Mouse (Mus musculus): ENCODE results near the gene Psme2. TPM values are rescaled to one million over a fixed set of nuclear protein-coding genes. Genes with fewer than 3 reads are reported as not detected.

Psme2 gene
- total and polyA plus RNA-seq, 3 experiments: 467 to 757 (median 684) TPM

GRCm38 (mm10) chr14:55550191-55550590 is 40.7 kb downstream of the Psme2 start:
- no peak overlapping the region for H3K9ac ChIP-seq (ENCODE audit: insufficient read depth, low read depth)
- in situ Hi-C loops (cut with MboI; ENCODE audit: low pct_ligation_motif_present, low pct_unique_long_range_greater_than_20kb, low sequenced_read_pairs) (no loop called here), dilution Hi-C loops (cut with MboI; ENCODE audit: extremely low pct_ligation_motif_present, extremely low pct_unique_long_range_greater_than_20kb, low sequenced_read_pairs) (no loop called here)
- H3K9me3 ChIP-seq (replicated peaks; ENCODE audit: low read length): no peaks in the 10 kb centered on the region
- H3K4me2 ChIP-seq (ENCODE audit: insufficient read depth, low read depth, poor library complexity, severe bottlenecking): no peak overlapping the region
- TF ChIP-seq NELFE (IDR thresholded peaks at IDR 0.05; ENCODE audit: low read depth, low read length): no peak
- TF ChIP-seq TCF12 (IDR thresholded peaks at IDR 0.05; ENCODE audit: low read depth, low read length): no peak
- no peak for TF ChIP-seq USF2 (conservative IDR thresholded peaks at IDR 0.05; ENCODE audit: low read depth, low read length)
- TF ChIP-seq ZC3H11A (IDR thresholded peaks at IDR 0.05; ENCODE audit: low read depth, low read length): no peak
- TF ChIP-seq CTCF (conservative IDR thresholded peaks at IDR 0.05 in 1 of 2, IDR thresholded peaks at IDR 0.05 in 1 of 2; ENCODE audit: low read depth in 2 of 2, low read length in 2 of 2): no peak
- TF ChIP-seq SIN3A (IDR thresholded peaks at IDR 0.05; ENCODE audit: low read length): no peak
- H3K36me3 ChIP-seq (replicated peaks in 1 of 2; ENCODE audit: control insufficient read depth in 1 of 2, insufficient read depth in 1 of 2, low read length in 1 of 2): peaks cover 43 to 62% of the 10 kb centered on the region in 2 experiments
- peaks cover 0 to 17% of the 10 kb centered on the region in 2 experiments; a peak in 2 of 4 replicates for H3K4me1 ChIP-seq (ENCODE audit: control insufficient read depth in 1 of 2, insufficient read depth in 2 of 2)
- H3K27me3 ChIP-seq (replicated peaks): no peaks in the 10 kb centered on the region
- DNase-seq (ENCODE audit: extremely low read depth): no peak
- H3K4me3 ChIP-seq (replicated peaks in 1 of 3; ENCODE audit: low read depth in 2 of 3, low read length in 2 of 3, poor library complexity in 1 of 3): no peak overlapping the region
- no peak overlapping the region for H3K27ac ChIP-seq (ENCODE audit: insufficient read depth, low read depth)
- no peaks in the 10 kb centered on the region for H3K79me2 ChIP-seq (replicated peaks; ENCODE audit: control insufficient read depth, extremely low read depth, insufficient read depth, poor library complexity, severe bottlenecking)

DNA sequence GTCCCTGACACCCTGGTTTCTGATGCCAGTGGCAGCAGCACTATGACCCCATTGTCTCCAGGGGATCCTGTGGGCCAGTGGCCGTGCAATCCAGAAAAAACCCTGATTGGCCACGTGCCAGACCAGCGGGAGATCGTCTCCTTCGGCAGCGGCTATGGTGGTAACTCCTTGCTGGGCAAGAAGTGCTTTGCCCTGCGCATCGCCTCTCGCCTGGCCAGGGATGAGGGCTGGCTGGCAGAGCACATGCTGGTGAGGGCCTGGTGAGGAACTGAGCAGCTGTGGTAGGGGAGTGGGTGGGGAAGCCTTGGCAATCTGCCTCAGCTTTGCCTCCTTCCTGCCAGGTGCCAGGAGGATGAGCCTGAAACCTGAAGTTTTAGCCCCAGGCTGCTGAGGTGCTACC is 46.6 kb downstream of the Psme2 start:
- no peak overlapping the region for H3K27ac ChIP-seq (ENCODE audit: insufficient read depth, low read depth)
- no peak overlapping the region for H3K4me3 ChIP-seq (replicated peaks in 1 of 3; ENCODE audit: low read depth in 2 of 3, low read length in 2 of 3, poor library complexity in 1 of 3)
- DNase-seq (ENCODE audit: extremely low read depth): no peak
- no peak overlapping the region for H3K4me2 ChIP-seq (ENCODE audit: insufficient read depth, low read depth, poor library complexity, severe bottlenecking)
- H3K79me2 ChIP-seq (replicated peaks; ENCODE audit: control insufficient read depth, extremely low read depth, insufficient read depth, poor library complexity, severe bottlenecking): peaks cover 22% of the 10 kb centered on the region
- in situ Hi-C loops (cut with MboI; ENCODE audit: low pct_ligation_motif_present, low pct_unique_long_range_greater_than_20kb, low sequenced_read_pairs): no loop called here
- TF ChIP-seq ZMIZ1 (IDR thresholded peaks at IDR 0.05; ENCODE audit: low read depth, low read length): no peak
- TF ChIP-seq MAFK (IDR thresholded peaks at IDR 0.05; ENCODE audit: insufficient replicate concordance, low read length): no peak
- TF ChIP-seq HCFC1 (IDR thresholded peaks at IDR 0.05; ENCODE audit: low read depth, low read length): no peak
- TF ChIP-seq PAX5 (IDR thresholded peaks at IDR 0.05; ENCODE audit: low read length): no peak
- no peak for TF ChIP-seq RCOR1 (conservative IDR thresholded peaks at IDR 0.05; ENCODE audit: low read depth, low read length)
- no peak for TF ChIP-seq JUND (conservative IDR thresholded peaks at IDR 0.05; ENCODE audit: low read depth, low read length)
- no peak for TF ChIP-seq MAZ (IDR thresholded peaks at IDR 0.05; ENCODE audit: low read depth, low read length)
- TF ChIP-seq MYC (IDR thresholded peaks at IDR 0.05; ENCODE audit: low read depth, low read length): no peak
- TF ChIP-seq MAX (IDR thresholded peaks at IDR 0.05; ENCODE audit: low read length): no peak
- no peak for TF ChIP-seq ETS1 (conservative IDR thresholded peaks at IDR 0.05; ENCODE audit: low read depth, low read length)
- TF ChIP-seq ELF1 (IDR thresholded peaks at IDR 0.05; ENCODE audit: low read depth, low read length): no peak
- TF ChIP-seq GABPA (IDR thresholded peaks at IDR 0.05; ENCODE audit: insufficient replicate concordance, low read depth, low read length): no peak
- no peak for TF ChIP-seq IRF4 (IDR thresholded peaks at IDR 0.05; ENCODE audit: low read depth, low read length)
- TF ChIP-seq EP300 (IDR thresholded peaks at IDR 0.05; ENCODE audit: low read length): no peak
- TF ChIP-seq CHD1 (IDR thresholded peaks at IDR 0.05; ENCODE audit: low read depth, low read length): no peak
- TF ChIP-seq ZKSCAN1 (IDR thresholded peaks at IDR 0.05; ENCODE audit: borderline replicate concordance, low read depth, low read length): no peak
- TF ChIP-seq RAD21 (IDR thresholded peaks at IDR 0.05; ENCODE audit: low read depth, low read length): no peak
- no peak for TF ChIP-seq POLR2AphosphoS2 (IDR thresholded peaks at IDR 0.05; ENCODE audit: low read depth, low read length)
- no peak for TF ChIP-seq BHLHE40 (IDR thresholded peaks at IDR 0.05; ENCODE audit: low read depth, low read length)
- TF ChIP-seq MXI1 (IDR thresholded peaks at IDR 0.05; ENCODE audit: low read depth, low read length): no peak
- peaks cover 72 to 80% of the 10 kb centered on the region in 2 experiments for H3K36me3 ChIP-seq (replicated peaks in 1 of 2; ENCODE audit: control insufficient read depth in 1 of 2, insufficient read depth in 1 of 2, low read length in 1 of 2)
- no peaks in the 10 kb centered on the region for H3K27me3 ChIP-seq (replicated peaks)
- H3K4me1 ChIP-seq (ENCODE audit: control insufficient read depth in 1 of 2, insufficient read depth in 2 of 2): peaks cover 11 to 49% of the 10 kb centered on the region in 2 experiments
- no peaks in the 10 kb centered on the region for H3K9me3 ChIP-seq (replicated peaks; ENCODE audit: low read length)
- dilution Hi-C loops (cut with MboI; ENCODE audit: extremely low pct_ligation_motif_present, extremely low pct_unique_long_range_greater_than_20kb, low sequenced_read_pairs): no loop called here
- H3K9ac ChIP-seq (ENCODE audit: insufficient read depth, low read depth): no peak overlapping the region
